Mouse (Mus musculus) intestine, embryonic 15.5 days (tissue): ENCODE results near the gene Chkb. TPM values are rescaled to one million over a fixed set of nuclear protein-coding genes. Genes with fewer than 3 reads are reported as not detected.
"Not testable (repeated sequence)": the region's sequence is repeated elsewhere in the genome, so short reads cannot be mapped to it uniquely, and the experiment has no call there.

Experiments used
- ATAC-seq: fragments of 200-750 bp; cut with Nextera tagmentation; 2 replicates; pipeline ENCODE4 v1.8.0; 2017; ENCODE audit warnings: moderate TSS enrichment, moderate library complexity
- H3K27ac ChIP-seq: fragments of 300-500 bp; sonication (generic); 2 replicates; pipeline ENCODE4 v1.5.1; 2015; ENCODE audit warnings: mild to moderate bottlenecking, inconsistent platforms
- H3K27me3 ChIP-seq: fragments of 300-500 bp; sonication (generic); replicated peaks from 2 replicates; pipeline ENCODE4 v1.6.1; 2015; ENCODE audit warnings: inconsistent platforms
- H3K36me3 ChIP-seq: fragments of 300-500 bp; sonication (generic); 2 replicates; pipeline ENCODE4 v1.6.1; 2015; ENCODE audit warnings: inconsistent platforms
- H3K4me1 ChIP-seq: fragments of 300-500 bp; sonication (generic); replicated peaks from 2 replicates; pipeline ENCODE4 v1.6.1; 2015; ENCODE audit warnings: inconsistent platforms
- H3K4me2 ChIP-seq: fragments of 300-500 bp; sonication (generic); replicated peaks from 2 replicates; pipeline ENCODE4 v1.6.1; 2015; ENCODE audit warnings: mild to moderate bottlenecking, inconsistent platforms
- H3K4me3 ChIP-seq: fragments of 300-500 bp; sonication (generic); replicated peaks from 2 replicates; pipeline ENCODE4 v1.5.1; 2015; ENCODE audit warnings: inconsistent platforms
- H3K9ac ChIP-seq: fragments of 300-500 bp; sonication (generic); 2 replicates; pipeline ENCODE4 v1.6.1; 2015; ENCODE audit warnings: inconsistent platforms
- H3K9me3 ChIP-seq: fragments of 300-500 bp; sonication (generic); 2 replicates; pipeline ENCODE4 v1.6.1; 2016; ENCODE audit warnings: inconsistent platforms
- WGBS: fragments of 180-500 bp; shearing (Covaris S2); methylation state at CpG from one replicate; pipeline ENCODE4 v1.1.7; 2015; 5-methylcytosine and 5-hydroxymethylcytosine counted together
- polyA plus RNA-seq: library from polyadenylated mRNA; unstranded; fragments of >200 nt; fragmentation: Nextera tagmentation; extraction: Ambion mirVana; gene quantifications from 2 replicates; pipeline ENCODE4 v1.2.1, GENCODE M21; 2015

Chkb gene
- polyA plus RNA-seq, 1 experiment from 2014 or later = 52.6 TPM

- 40% methylated on average over 8 of the region's 8 CpGs for WGBS
- no peak overlapping the region for H3K27ac ChIP-seq
- H3K4me2 ChIP-seq = no peak overlapping the region
- H3K9me3 ChIP-seq = no peaks in the 10 kb centered on the region
- H3K9ac ChIP-seq = no peak overlapping the region
- ATAC-seq = no peak
- no peaks in the 10 kb centered on the region for H3K27me3 ChIP-seq
- no peak overlapping the region for H3K4me3 ChIP-seq
- H3K36me3 ChIP-seq = no peaks in the 10 kb centered on the region
- no peaks in the 10 kb centered on the region for H3K4me1 ChIP-seq
Observed at GRCm38 (mm10) chr15:89442486-89443070, 12.9 kb upstream of the Chkb start.

GRCm38 (mm10) chr15:89435878-89436277, 6.2 kb upstream of the Chkb start:
- no peak overlapping the region for H3K9ac ChIP-seq
- ATAC-seq = no peak
- no peaks in the 10 kb centered on the region for H3K4me1 ChIP-seq
- WGBS = 83% methylated on average over 5 of the region's 5 CpGs
- H3K27ac ChIP-seq = no peak overlapping the region
- no peaks in the 10 kb centered on the region for H3K27me3 ChIP-seq
- H3K4me2 ChIP-seq = no peak overlapping the region
- H3K9me3 ChIP-seq = no peaks in the 10 kb centered on the region
- H3K4me3 ChIP-seq = no peak overlapping the region
- no peaks in the 10 kb centered on the region for H3K36me3 ChIP-seq

- H3K9me3 ChIP-seq = no peaks in the 10 kb centered on the region
- no peak for ATAC-seq
- no peak overlapping the region for H3K27ac ChIP-seq
- no peaks in the 10 kb centered on the region for H3K36me3 ChIP-seq
- no peak overlapping the region for H3K4me2 ChIP-seq
- H3K4me3 ChIP-seq = no peak overlapping the region
- H3K4me1 ChIP-seq = no peaks in the 10 kb centered on the region
- H3K9ac ChIP-seq = no peak overlapping the region
- 68% methylated on average over 3 of the region's 3 CpGs for WGBS
- no peaks in the 10 kb centered on the region for H3K27me3 ChIP-seq
Observed at GRCm38 (mm10) chr15:89434136-89434535, 4.4 kb upstream of the Chkb start.

- Histone ChIP-seq H3K27ac (no peak overlapping the region), H3K4me2 (no peak overlapping the region), H3K36me3 (peaks cover 2% of the 10 kb centered on the region; the same call in 1 of the 2 replicates), H3K27me3 (no peaks in the 10 kb centered on the region), H3K9ac (no peak overlapping the region), H3K9me3 (no peaks in the 10 kb centered on the region), H3K4me3 (no peak overlapping the region), H3K4me1 (0 out of 2 replicates have a peak, but pooled peaks cover 4% of the 10 kb centered on the region)
- no peak for ATAC-seq
- WGBS = 78% methylated on average over 4 of the region's 4 CpGs
Observed at GRCm38 (mm10) chr15:89432946-89433345, 3.2 kb upstream of the Chkb start.

- H3K4me2 ChIP-seq = no peak overlapping the region
- no peak overlapping the region for H3K9ac ChIP-seq
- H3K27me3 ChIP-seq = no peaks in the 10 kb centered on the region
- no peak overlapping the region for H3K27ac ChIP-seq
- WGBS = 88% methylated on average over 6 of the region's 6 CpGs
- peaks cover 8% of the 10 kb centered on the region for H3K36me3 ChIP-seq
- H3K4me3 ChIP-seq = no peak overlapping the region
- 0 out of 2 replicates have a peak, but pooled peaks cover 4% of the 10 kb centered on the region for H3K4me1 ChIP-seq
- no peak for ATAC-seq
- H3K9me3 ChIP-seq = no peaks in the 10 kb centered on the region
Observed at GRCm38 (mm10) chr15:89431806-89432205, 2.1 kb upstream of the Chkb start.

GRCm38 (mm10) chr15:89431271-89431670, 1.6 kb upstream of the Chkb start:
- no peak overlapping the region for H3K4me3 ChIP-seq
- H3K9ac ChIP-seq = no peak overlapping the region
- WGBS = 75% methylated on average over 3 of the region's 3 CpGs
- no peaks in the 10 kb centered on the region for H3K27me3 ChIP-seq
- ATAC-seq = no peak
- no peak overlapping the region for H3K27ac ChIP-seq
- H3K9me3 ChIP-seq = no peaks in the 10 kb centered on the region
- H3K4me2 ChIP-seq = no peak overlapping the region
- 0 out of 2 replicates have a peak, but pooled peaks cover 4% of the 10 kb centered on the region for H3K4me1 ChIP-seq
- peaks cover 13% of the 10 kb centered on the region for H3K36me3 ChIP-seq

- H3K4me1 ChIP-seq, H3K4me3 ChIP-seq, H3K27me3 ChIP-seq, ATAC-seq, H3K27ac ChIP-seq, H3K9me3 ChIP-seq, H3K9ac ChIP-seq, H3K4me2 ChIP-seq: not testable (repeated sequence)
- WGBS = 67% methylated on average over 9 of the region's 9 CpGs
- peaks cover 15% of the 10 kb centered on the region for H3K36me3 ChIP-seq
Observed at GRCm38 (mm10) chr15:89430771-89431170, 1.1 kb upstream of the Chkb start.

- H3K9ac ChIP-seq = peak overlapping the region; percentile 83
- H3K4me1 ChIP-seq = 0 out of 2 replicates have a peak, but pooled peaks cover 4% of the 10 kb centered on the region
- peak overlapping the region; percentile 99 for H3K27ac ChIP-seq
- peak overlapping the region; percentile 88 for H3K4me2 ChIP-seq
- H3K27me3 ChIP-seq = no peaks in the 10 kb centered on the region
- H3K4me3 ChIP-seq = peak overlapping the region; percentile 81
- WGBS = 54% methylated on average over 6 of the region's 6 CpGs
- H3K36me3 ChIP-seq = peaks cover 15% of the 10 kb centered on the region
- no peak for ATAC-seq
- no peaks in the 10 kb centered on the region for H3K9me3 ChIP-seq
Observed at GRCm38 (mm10) chr15:89430341-89430740, 633 bp upstream of the Chkb start.

GRCm38 (mm10) chr15:89428821-89429351, 822 bp downstream of the Chkb start:
- Histone ChIP-seq H3K36me3 (peaks cover 15% of the 10 kb centered on the region), H3K27me3 (no peaks in the 10 kb centered on the region), H3K4me2 (peak overlapping the region; percentile 88), H3K4me1 (0 out of 2 replicates have a peak, but pooled peaks cover 4% of the 10 kb centered on the region), H3K9ac (peak overlapping the region; percentile 83), H3K9me3 (no peaks in the 10 kb centered on the region), H3K4me3 (peak overlapping the region; percentile 81), H3K27ac (peak overlapping the region; percentile 99; the same call in 1 of the 2 replicates)
- 5% methylated on average over 22 of the region's 22 CpGs for WGBS
- ATAC-seq = peak; percentile 44

- ATAC-seq = no peak
- WGBS = 84% methylated on average over 19 of the region's 19 CpGs
- H3K9ac ChIP-seq = peak overlapping the region; percentile 83
- H3K4me3 ChIP-seq = peak overlapping the region; percentile 81
- H3K36me3 ChIP-seq = peaks cover 15% of the 10 kb centered on the region
- no peaks in the 10 kb centered on the region for H3K27me3 ChIP-seq
- H3K27ac ChIP-seq = no peak overlapping the region
- H3K4me1 ChIP-seq = 0 out of 2 replicates have a peak, but pooled peaks cover 4% of the 10 kb centered on the region
- peak overlapping the region; percentile 88 for H3K4me2 ChIP-seq
- no peaks in the 10 kb centered on the region for H3K9me3 ChIP-seq
Observed at GRCm38 (mm10) chr15:89428136-89428790, 1.4 kb downstream of the Chkb start.

GRCm38 (mm10) chr15:89426716-89427115, 3.0 kb downstream of the Chkb start:
- 0 out of 2 replicates have a peak, but pooled peaks cover 4% of the 10 kb centered on the region for H3K4me1 ChIP-seq
- peaks cover 15% of the 10 kb centered on the region for H3K36me3 ChIP-seq
- no peak overlapping the region for H3K4me3 ChIP-seq
- H3K4me2 ChIP-seq = no peak overlapping the region
- no peak overlapping the region for H3K27ac ChIP-seq
- no peaks in the 10 kb centered on the region for H3K27me3 ChIP-seq
- H3K9me3 ChIP-seq = no peaks in the 10 kb centered on the region
- 90% methylated on average over 10 of the region's 10 CpGs for WGBS
- no peak for ATAC-seq
- no peak overlapping the region for H3K9ac ChIP-seq

GRCm38 (mm10) chr15:89425711-89426121, 4.0 kb downstream of the Chkb start, which contains the start of gene Cpt1b:
TSS of gene Cpt1b (minus strand) at chr15:89425863.
- peaks cover 15% of the 10 kb centered on the region for H3K36me3 ChIP-seq
- WGBS = 35% methylated on average over 6 of the region's 6 CpGs
- H3K4me1 ChIP-seq = 0 out of 2 replicates have a peak, but pooled peaks cover 4% of the 10 kb centered on the region
- no peaks in the 10 kb centered on the region for H3K27me3 ChIP-seq
- H3K9me3 ChIP-seq = no peaks in the 10 kb centered on the region
- no peak within 1 kb of the TSS for H3K27ac ChIP-seq
- no peak within 1 kb of the TSS for H3K4me2 ChIP-seq
- H3K9ac ChIP-seq = no peak within 1 kb of the TSS
- no peak for ATAC-seq
- H3K4me3 ChIP-seq = no peak within 1 kb of the TSS
